Mouse (Mus musculus): ENCODE measurements around the gene Tbx15. TPM values are rescaled to one million over a fixed set of nuclear protein-coding genes. Genes with fewer than 3 reads are reported as not detected.

Gene Tbx15
- total RNA-seq, 1 experiment = 1.4 TPM

DNA sequence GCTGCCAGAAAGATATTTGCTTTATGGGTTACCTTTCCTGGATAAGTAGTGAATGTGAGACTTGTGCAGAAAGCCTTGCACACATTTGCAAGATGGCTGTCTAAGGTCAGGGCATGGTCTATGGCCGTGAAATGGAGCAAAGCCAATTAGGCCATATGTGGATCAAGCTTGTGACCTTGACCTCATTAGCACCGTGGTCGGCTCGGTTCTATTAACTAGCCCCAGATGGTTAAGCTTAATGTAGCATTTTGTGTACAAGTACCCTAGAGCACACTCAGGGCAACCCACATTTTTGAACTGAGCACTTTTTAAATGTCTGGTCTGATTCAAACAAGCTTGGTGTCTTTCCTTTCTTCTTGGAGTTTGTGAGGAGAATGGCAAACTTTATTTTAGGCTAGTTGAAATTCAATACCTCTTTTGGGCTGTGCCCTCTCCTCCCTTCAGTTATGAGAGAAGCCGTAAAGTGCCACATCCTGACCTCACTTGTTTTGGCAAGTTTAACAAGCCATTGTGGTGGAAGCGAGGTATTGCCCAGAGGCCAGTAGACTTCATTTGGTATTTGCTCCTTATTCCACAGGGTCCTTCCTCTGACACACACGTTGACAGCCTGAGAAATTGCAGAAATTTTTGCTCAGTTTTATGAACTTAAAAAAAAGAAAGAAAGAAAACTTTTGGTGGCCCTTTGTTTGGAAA lies 71.9 kb downstream of the Tbx15 start:
- H3K27ac ChIP-seq (ENCODE audit: insufficient read depth, low read depth, low read length, poor library complexity, severe bottlenecking) = no peak overlapping the region
- in situ Hi-C loops (cut with MboI; ENCODE audit: low sequenced_read_pairs in 2 of 2, unreplicated experiment in 2 of 2) = no loop called here
- DNase-seq (ENCODE audit: low read depth, low spot score) = no peak
- no peak for TF ChIP-seq HCFC1 (IDR thresholded peaks at IDR 0.05; ENCODE audit: borderline replicate concordance, insufficient read depth, low read length)
- no peak for TF ChIP-seq ZNF384 (IDR thresholded peaks at IDR 0.05; ENCODE audit: low read depth, low read length)
- TF ChIP-seq MAFK (IDR thresholded peaks at IDR 0.05; ENCODE audit: insufficient read depth, low read depth, low read length) = no peak
- no peak for TF ChIP-seq ZC3H11A (IDR thresholded peaks at IDR 0.05; ENCODE audit: borderline replicate concordance, low read depth, low read length)
- no peak for TF ChIP-seq CHD2 (IDR thresholded peaks at IDR 0.05; ENCODE audit: low read depth, low read length)
- no peak overlapping the region for H3K9ac ChIP-seq (ENCODE audit: insufficient read depth, low read depth, low read length, poor library complexity, severe bottlenecking)
- no peaks in the 10 kb centered on the region for H3K36me3 ChIP-seq (ENCODE audit: control insufficient read depth, insufficient read depth, low read length, poor library complexity, severe bottlenecking)
- H3K4me3 ChIP-seq (ENCODE audit: insufficient read depth in 1 of 2, low read depth in 1 of 2, low read length in 2 of 2, poor library complexity in 1 of 2, severe bottlenecking in 1 of 2) = no peak overlapping the region
- H3K4me1 ChIP-seq (ENCODE audit: control insufficient read depth in 2 of 2, insufficient read depth in 2 of 2, low read length in 2 of 2, poor library complexity in 1 of 2) = no peaks in the 10 kb centered on the region
- H3K9me3 ChIP-seq (ENCODE audit: control insufficient read depth, insufficient read depth, low read depth, low read length) = no peaks in the 10 kb centered on the region

DNA sequence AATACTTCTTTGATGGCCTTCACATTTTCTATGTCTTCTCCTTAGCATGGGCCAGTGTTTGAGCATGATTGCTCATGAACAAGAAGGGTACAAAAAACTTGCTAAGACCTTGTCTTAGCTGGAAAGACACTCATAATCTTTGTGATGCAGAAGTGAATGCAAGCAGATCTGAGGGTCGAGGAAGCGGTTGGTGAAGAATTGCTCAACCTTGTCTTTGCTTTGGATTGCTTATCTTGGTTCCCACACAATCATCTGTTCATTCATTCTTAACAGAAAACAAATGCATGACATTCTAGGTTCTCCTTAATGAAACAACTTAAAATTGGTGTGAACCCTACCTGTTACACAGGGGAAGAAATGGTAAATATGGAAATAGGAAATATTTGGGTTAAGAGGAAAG lies 82.2 kb downstream of the Tbx15 start:
- Histone ChIP-seq H3K9ac (ENCODE audit: insufficient read depth, low read depth, low read length, poor library complexity, severe bottlenecking) (no peak overlapping the region), H3K36me3 (ENCODE audit: control insufficient read depth, insufficient read depth, low read length, poor library complexity, severe bottlenecking) (no peaks in the 10 kb centered on the region)
- in situ Hi-C loops (cut with MboI; ENCODE audit: low sequenced_read_pairs in 2 of 2, unreplicated experiment in 2 of 2) = no loop called here

DNA sequence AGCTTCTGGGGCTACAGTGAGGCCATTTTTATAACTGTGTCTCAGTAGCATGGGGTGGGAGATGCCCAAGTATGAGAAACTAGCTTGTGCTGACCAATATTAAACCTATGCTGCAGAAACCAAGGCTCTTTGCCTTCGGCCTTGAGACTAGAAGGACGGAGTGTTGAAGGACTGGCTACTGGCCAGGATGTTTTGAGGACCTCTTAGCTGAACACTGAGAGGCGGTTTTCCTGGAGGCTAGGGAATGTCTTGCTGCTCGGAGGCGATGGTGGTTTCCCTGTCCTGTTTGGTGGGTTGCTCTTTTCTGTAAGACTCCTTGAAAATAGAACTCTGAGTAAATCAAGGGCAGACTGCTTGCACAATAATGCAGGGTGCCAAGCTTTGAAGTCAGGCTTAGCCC lies 89.1 kb downstream of the Tbx15 start:
- no peaks in the 10 kb centered on the region for H3K9me3 ChIP-seq (ENCODE audit: control insufficient read depth, insufficient read depth, low read depth, low read length)
- no peaks in the 10 kb centered on the region for H3K4me1 ChIP-seq (ENCODE audit: control insufficient read depth in 2 of 2, insufficient read depth in 2 of 2, low read length in 2 of 2, poor library complexity in 1 of 2)
- no peak for DNase-seq (ENCODE audit: low read depth, low spot score)
- TF ChIP-seq ZNF384 (IDR thresholded peaks at IDR 0.05; ENCODE audit: low read depth, low read length) (no peak), MAFK (IDR thresholded peaks at IDR 0.05; ENCODE audit: insufficient read depth, low read depth, low read length) (no peak), HCFC1 (IDR thresholded peaks at IDR 0.05; ENCODE audit: borderline replicate concordance, insufficient read depth, low read length) (no peak), ZC3H11A (IDR thresholded peaks at IDR 0.05; ENCODE audit: borderline replicate concordance, low read depth, low read length) (no peak), CHD2 (IDR thresholded peaks at IDR 0.05; ENCODE audit: low read depth, low read length) (no peak)
- H3K27ac ChIP-seq (ENCODE audit: insufficient read depth, low read depth, low read length, poor library complexity, severe bottlenecking) = no peak overlapping the region
- no peaks in the 10 kb centered on the region for H3K36me3 ChIP-seq (ENCODE audit: control insufficient read depth, insufficient read depth, low read length, poor library complexity, severe bottlenecking)
- no peak overlapping the region for H3K4me3 ChIP-seq (ENCODE audit: insufficient read depth in 1 of 2, low read depth in 1 of 2, low read length in 2 of 2, poor library complexity in 1 of 2, severe bottlenecking in 1 of 2)
- no peak overlapping the region for H3K9ac ChIP-seq (ENCODE audit: insufficient read depth, low read depth, low read length, poor library complexity, severe bottlenecking)
- in situ Hi-C loops (cut with MboI; ENCODE audit: low sequenced_read_pairs in 2 of 2, unreplicated experiment in 2 of 2) = no loop called here

More for the DNA sequence above, 82.2 kb downstream of the Tbx15 start:
- DNase-seq (ENCODE audit: low read depth, low spot score) = no peak
- Histone ChIP-seq H3K4me1 (ENCODE audit: control insufficient read depth in 2 of 2, insufficient read depth in 2 of 2, low read length in 2 of 2, poor library complexity in 1 of 2) (no peaks in the 10 kb centered on the region), H3K27ac (ENCODE audit: insufficient read depth, low read depth, low read length, poor library complexity, severe bottlenecking) (no peak overlapping the region), H3K4me3 (ENCODE audit: insufficient read depth in 1 of 2, low read depth in 1 of 2, low read length in 2 of 2, poor library complexity in 1 of 2, severe bottlenecking in 1 of 2) (no peak overlapping the region), H3K9me3 (ENCODE audit: control insufficient read depth, insufficient read depth, low read depth, low read length) (no peaks in the 10 kb centered on the region)
- TF ChIP-seq CHD2 (IDR thresholded peaks at IDR 0.05; ENCODE audit: low read depth, low read length) = no peak
- no peak for TF ChIP-seq HCFC1 (IDR thresholded peaks at IDR 0.05; ENCODE audit: borderline replicate concordance, insufficient read depth, low read length)

DNA sequence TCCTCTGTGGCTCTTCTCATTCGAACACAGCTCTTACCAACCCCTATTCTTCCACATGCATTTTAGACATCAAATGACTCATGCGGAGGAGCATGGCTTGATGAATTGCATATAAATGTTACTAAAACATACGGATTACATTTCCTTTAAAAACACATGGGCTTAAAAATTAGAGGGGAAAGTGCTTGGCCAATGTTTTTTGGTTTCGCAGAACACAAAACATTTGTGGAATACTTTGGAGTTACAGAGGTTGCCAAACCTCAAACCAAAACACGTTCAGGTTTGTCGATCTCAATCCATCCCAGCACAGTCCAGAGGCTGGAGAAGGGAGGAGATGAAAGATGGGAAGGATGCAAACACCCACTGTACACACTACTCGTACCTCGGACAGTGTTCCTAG lies 90.9 kb downstream of the Tbx15 start:
- TF ChIP-seq ZNF384 (IDR thresholded peaks at IDR 0.05; ENCODE audit: low read depth, low read length) (no peak), CHD2 (IDR thresholded peaks at IDR 0.05; ENCODE audit: low read depth, low read length) (no peak), ZC3H11A (IDR thresholded peaks at IDR 0.05; ENCODE audit: borderline replicate concordance, low read depth, low read length) (no peak), HCFC1 (IDR thresholded peaks at IDR 0.05; ENCODE audit: borderline replicate concordance, insufficient read depth, low read length) (no peak), MAFK (IDR thresholded peaks at IDR 0.05; ENCODE audit: insufficient read depth, low read depth, low read length) (no peak)
- H3K36me3 ChIP-seq (ENCODE audit: control insufficient read depth, insufficient read depth, low read length, poor library complexity, severe bottlenecking) = no peaks in the 10 kb centered on the region
- no peaks in the 10 kb centered on the region for H3K4me1 ChIP-seq (ENCODE audit: control insufficient read depth in 2 of 2, insufficient read depth in 2 of 2, low read length in 2 of 2, poor library complexity in 1 of 2)
- DNase-seq (ENCODE audit: low read depth, low spot score) = no peak
- in situ Hi-C loops (cut with MboI; ENCODE audit: low sequenced_read_pairs in 2 of 2, unreplicated experiment in 2 of 2) = no loop called here
- H3K9me3 ChIP-seq (ENCODE audit: control insufficient read depth, insufficient read depth, low read depth, low read length) = no peaks in the 10 kb centered on the region
- no peak overlapping the region for H3K27ac ChIP-seq (ENCODE audit: insufficient read depth, low read depth, low read length, poor library complexity, severe bottlenecking)
- H3K9ac ChIP-seq (ENCODE audit: insufficient read depth, low read depth, low read length, poor library complexity, severe bottlenecking) = no peak overlapping the region
- H3K4me3 ChIP-seq (ENCODE audit: insufficient read depth in 1 of 2, low read depth in 1 of 2, low read length in 2 of 2, poor library complexity in 1 of 2, severe bottlenecking in 1 of 2) = no peak overlapping the region

DNA sequence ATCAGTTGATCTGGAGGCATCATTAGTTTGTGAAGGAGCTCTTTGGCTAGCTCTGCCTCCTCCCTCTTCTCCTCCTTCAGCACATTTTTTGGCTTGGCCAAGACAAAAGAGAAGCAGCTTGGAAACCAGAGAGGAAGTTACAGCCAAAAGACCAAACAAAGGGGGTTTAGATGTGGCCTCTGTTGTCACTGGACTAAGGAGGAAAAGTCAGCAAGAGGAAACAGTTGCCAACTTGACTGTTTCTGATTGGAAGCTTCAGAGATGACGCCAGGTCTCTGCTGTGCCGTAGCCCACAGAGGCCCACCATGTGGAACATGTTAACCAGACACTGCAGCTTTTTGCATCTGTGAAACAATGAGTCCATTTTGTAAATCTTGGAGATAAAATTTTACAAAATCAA lies 96.7 kb downstream of the Tbx15 start:
- no peak for DNase-seq (ENCODE audit: low read depth, low spot score)
- Histone ChIP-seq H3K9ac (ENCODE audit: insufficient read depth, low read depth, low read length, poor library complexity, severe bottlenecking) (no peak overlapping the region), H3K36me3 (ENCODE audit: control insufficient read depth, insufficient read depth, low read length, poor library complexity, severe bottlenecking) (no peaks in the 10 kb centered on the region), H3K27ac (ENCODE audit: insufficient read depth, low read depth, low read length, poor library complexity, severe bottlenecking) (no peak overlapping the region), H3K4me1 (ENCODE audit: control insufficient read depth in 2 of 2, insufficient read depth in 2 of 2, low read length in 2 of 2, poor library complexity in 1 of 2) (no peaks in the 10 kb centered on the region), H3K4me3 (ENCODE audit: insufficient read depth in 1 of 2, low read depth in 1 of 2, low read length in 2 of 2, poor library complexity in 1 of 2, severe bottlenecking in 1 of 2) (no peak overlapping the region), H3K9me3 (ENCODE audit: control insufficient read depth, insufficient read depth, low read depth, low read length) (no peaks in the 10 kb centered on the region)
- in situ Hi-C loops (cut with MboI; ENCODE audit: low sequenced_read_pairs in 2 of 2, unreplicated experiment in 2 of 2) = no loop called here
- no peak for TF ChIP-seq ZNF384 (IDR thresholded peaks at IDR 0.05; ENCODE audit: low read depth, low read length)
- TF ChIP-seq MAFK (IDR thresholded peaks at IDR 0.05; ENCODE audit: insufficient read depth, low read depth, low read length) = no peak
- TF ChIP-seq CHD2 (IDR thresholded peaks at IDR 0.05; ENCODE audit: low read depth, low read length) = no peak
- TF ChIP-seq HCFC1 (IDR thresholded peaks at IDR 0.05; ENCODE audit: borderline replicate concordance, insufficient read depth, low read length) = no peak
- TF ChIP-seq ZC3H11A (IDR thresholded peaks at IDR 0.05; ENCODE audit: borderline replicate concordance, low read depth, low read length) = no peak
